Mouse (Mus musculus) CH12.LX (cell line): ENCODE measurements around the gene Stat5b. TPM values are rescaled to one million over a fixed set of nuclear protein-coding genes. Genes with fewer than 3 reads are reported as not detected.

Experiments used
- DNase-seq: peaks from one replicate; pipeline ENCODE4 v3.0.0-alpha.2; 2013; ENCODE audit errors: extremely low read depth
- H3K27ac ChIP-seq: 2 replicates; pipeline ENCODE4 v1.5.1; 2012; ENCODE audit warnings: low read depth, mild to moderate bottlenecking, control low read depth, moderate library complexity; ENCODE audit not compliant: insufficient read depth
- H3K27me3 ChIP-seq: replicated peaks from 2 replicates; pipeline ENCODE3; 2012; ENCODE audit warnings: inconsistent platforms
- H3K36me3 ChIP-seq, 2 experiments: replicated peaks in 1 of 2; 2 replicates each; pipeline versions ENCODE3 to v1.6.1; 2012; ENCODE audit warnings: inconsistent platforms in 1 of 2, low read length in 1 of 2, mild to moderate bottlenecking in 1 of 2, mixed read lengths in 1 of 2, moderate library complexity in 1 of 2; ENCODE audit not compliant: control insufficient read depth in 1 of 2, insufficient read depth in 1 of 2
- H3K4me1 ChIP-seq, 2 experiments: 2 replicates each; pipeline ENCODE4 v1.6.1; 2012; ENCODE audit warnings: inconsistent platforms in 1 of 2, moderate library complexity in 1 of 2; ENCODE audit not compliant: insufficient read depth in 2 of 2, control insufficient read depth in 1 of 2
- H3K4me2 ChIP-seq: 2 replicates; pipeline ENCODE4 v1.6.1; 2012; ENCODE audit warnings: low read depth, mild to moderate bottlenecking, control low read depth; ENCODE audit not compliant: poor library complexity, insufficient read depth, severe bottlenecking
- H3K4me3 ChIP-seq, 3 experiments: fragments of 150-350 bp in 1 of 3; sonication (generic) in 1 of 3; replicated peaks in 1 of 3; 2 replicates each; pipeline versions ENCODE3 to v1.5.1; 2011 to 2012; ENCODE audit warnings: low read depth in 2 of 3, low read length in 2 of 3, mild to moderate bottlenecking in 2 of 3, moderate library complexity in 2 of 3, control low read depth in 1 of 3, improper control_type of control experiment in 1 of 3, inconsistent platforms in 1 of 3, mixed read lengths in 1 of 3; ENCODE audit not compliant: poor library complexity in 1 of 3
- H3K79me2 ChIP-seq: replicated peaks from 2 replicates; pipeline ENCODE4 v1.6.1; 2012; ENCODE audit warnings: mild to moderate bottlenecking, moderate library complexity; ENCODE audit not compliant: control insufficient read depth, poor library complexity, insufficient read depth, severe bottlenecking; ENCODE audit errors: extremely low read depth
- H3K9ac ChIP-seq: 2 replicates; pipeline ENCODE4 v1.6.1; 2012; ENCODE audit warnings: low read depth, mild to moderate bottlenecking, control low read depth, moderate library complexity; ENCODE audit not compliant: insufficient read depth
- H3K9me3 ChIP-seq: replicated peaks from 2 replicates; pipeline ENCODE3; 2012; ENCODE audit warnings: low read length, inconsistent platforms, mixed read lengths
- BHLHE40 ChIP-seq: IDR thresholded peaks from 2 replicates; pipeline ENCODE4 v1.6.1; 2011; ENCODE audit warnings: mild to moderate bottlenecking, low read depth, low read length, improper control_type of control experiment
- CHD2 ChIP-seq: IDR thresholded peaks from 2 replicates; pipeline ENCODE4 v1.6.1; 2011; ENCODE audit warnings: low read length, improper control_type of control experiment
- CTCF ChIP-seq, 2 experiments: IDR thresholded peaks in 1 of 2; conservative IDR thresholded peaks in 1 of 2; 2 replicates each; pipeline ENCODE4 v1.5.1; 2011 to 2012; ENCODE audit warnings: low read depth in 2 of 2, low read length in 2 of 2, improper control_type of control experiment in 1 of 2, inconsistent platforms in 1 of 2, mild to moderate bottlenecking in 1 of 2, moderate library complexity in 1 of 2
- E2F4 ChIP-seq: IDR thresholded peaks from 2 replicates; pipeline ENCODE4 v1.6.1; 2011; ENCODE audit warnings: low read depth, low read length, improper control_type of control experiment; ENCODE audit not compliant: insufficient replicate concordance
- EP300 ChIP-seq: IDR thresholded peaks from 2 replicates; pipeline ENCODE4 v1.6.1; 2011; ENCODE audit warnings: low read length, improper control_type of control experiment
- ETS1 ChIP-seq: conservative IDR thresholded peaks from 2 replicates; pipeline ENCODE4 v1.6.1; 2012; ENCODE audit warnings: low read depth, mild to moderate bottlenecking, inconsistent platforms, low read length, improper control_type of control experiment, moderate library complexity
- GABPA ChIP-seq: IDR thresholded peaks from 2 replicates; pipeline ENCODE4 v1.6.1; 2012; ENCODE audit warnings: low read depth, low read length, improper control_type of control experiment, inconsistent platforms; ENCODE audit not compliant: insufficient replicate concordance
- HCFC1 ChIP-seq: IDR thresholded peaks from 2 replicates; pipeline ENCODE4 v1.6.1; 2012; ENCODE audit warnings: low read depth, mild to moderate bottlenecking, inconsistent platforms, low read length, improper control_type of control experiment
- IRF4 ChIP-seq: IDR thresholded peaks from 2 replicates; pipeline ENCODE4 v1.6.1; 2014; ENCODE audit warnings: low read depth, mild to moderate bottlenecking, inconsistent platforms, low read length, improper control_type of control experiment
- JUND ChIP-seq: conservative IDR thresholded peaks from 2 replicates; pipeline ENCODE4 v1.6.1; 2011; ENCODE audit warnings: low read depth, low read length, improper control_type of control experiment
- KAT2A ChIP-seq: IDR thresholded peaks from 2 replicates; pipeline ENCODE4 v1.6.1; 2012; ENCODE audit warnings: low read length, improper control_type of control experiment, inconsistent platforms; ENCODE audit not compliant: insufficient replicate concordance
- MAZ ChIP-seq: IDR thresholded peaks from 2 replicates; pipeline ENCODE4 v1.6.1; 2012; ENCODE audit warnings: low read depth, mild to moderate bottlenecking, inconsistent platforms, low read length, improper control_type of control experiment, moderate library complexity
- MEF2A ChIP-seq: IDR thresholded peaks from 2 replicates; pipeline ENCODE4 v1.6.1; 2014; ENCODE audit warnings: low read depth, mild to moderate bottlenecking, inconsistent platforms, low read length, improper control_type of control experiment, borderline replicate concordance
- MXI1 ChIP-seq: IDR thresholded peaks from 2 replicates; pipeline ENCODE4 v1.6.1; 2011; ENCODE audit warnings: mild to moderate bottlenecking, low read depth, low read length, improper control_type of control experiment
- NELFE ChIP-seq: IDR thresholded peaks from 2 replicates; pipeline ENCODE4 v1.6.1; 2011; ENCODE audit warnings: low read depth, low read length, improper control_type of control experiment
- NRF1 ChIP-seq: IDR thresholded peaks from 2 replicates; pipeline ENCODE4 v1.6.1; 2014; ENCODE audit warnings: low read depth, mild to moderate bottlenecking, inconsistent platforms, low read length, improper control_type of control experiment, moderate library complexity
- POLR2A ChIP-seq: IDR thresholded peaks from 2 replicates; pipeline ENCODE4 v1.6.1; 2011; ENCODE audit warnings: low read depth, mild to moderate bottlenecking, improper control_type of control experiment, low read length
- RAD21 ChIP-seq: IDR thresholded peaks from 2 replicates; pipeline ENCODE4 v1.6.1; 2011; ENCODE audit warnings: low read depth, mild to moderate bottlenecking, low read length, improper control_type of control experiment, moderate library complexity
- SIN3A ChIP-seq: IDR thresholded peaks from 2 replicates; pipeline ENCODE4 v1.6.1; 2012; ENCODE audit warnings: low read length, improper control_type of control experiment, inconsistent platforms
- TBP ChIP-seq: conservative IDR thresholded peaks from 2 replicates; pipeline ENCODE4 v1.6.1; 2011; ENCODE audit warnings: low read depth, low read length, improper control_type of control experiment
- TCF12 ChIP-seq: IDR thresholded peaks from 2 replicates; pipeline ENCODE4 v1.6.1; 2014; ENCODE audit warnings: low read depth, mild to moderate bottlenecking, inconsistent platforms, low read length, improper control_type of control experiment
- UBTF ChIP-seq: IDR thresholded peaks from 2 replicates; pipeline ENCODE4 v1.6.1; 2012; ENCODE audit warnings: low read depth, mild to moderate bottlenecking, inconsistent platforms, low read length, improper control_type of control experiment, moderate library complexity
- USF2 ChIP-seq: conservative IDR thresholded peaks from 2 replicates; pipeline ENCODE4 v1.6.1; 2011; ENCODE audit warnings: low read depth, low read length, improper control_type of control experiment
- ZKSCAN1 ChIP-seq: IDR thresholded peaks from 2 replicates; pipeline ENCODE4 v1.6.1; 2012; ENCODE audit warnings: low read depth, inconsistent platforms, low read length, improper control_type of control experiment, borderline replicate concordance
- ZNF384 ChIP-seq: IDR thresholded peaks from 2 replicates; pipeline ENCODE4 v1.6.1; 2012; ENCODE audit warnings: low read depth, low read length, improper control_type of control experiment, inconsistent platforms
- dilution Hi-C: fragments of 300-500 bp; cut with MboI; formaldehyde crosslinking; loops from 2 replicates; pipeline ENCODE4 v1.14.3; 2020; ENCODE audit warnings: low sequenced_read_pairs; ENCODE audit not compliant: extremely low pct_unique_long_range_greater_than_20kb, extremely low pct_ligation_motif_present
- in situ Hi-C: fragments of 300-500 bp; cut with MboI; formaldehyde crosslinking; loops from 3 replicates; pipeline ENCODE4 v1.14.3; 2019; ENCODE audit warnings: low sequenced_read_pairs, low pct_ligation_motif_present, low pct_unique_long_range_greater_than_20kb, mixed read lengths
- polyA plus RNA-seq: library from polyadenylated mRNA; unstranded; fragments of >175 nt; gene quantifications from 2 replicates; pipeline ENCODE4 v1.2.1, GENCODE M21; 2012; ENCODE audit warnings: low read depth; ENCODE audit not compliant: insufficient read length
- total RNA-seq, 2 experiments: library from RNA; depleted of rRNA; stranded (reverse); fragments of 300-350 nt in 1 of 2; fragments of >200 nt in 1 of 2; gene quantifications; 2 replicates each; pipeline ENCODE4 v1.2.3; 2012 to 2014

The Stat5b gene
- total and polyA plus RNA-seq, 3 experiments, result 11.4 to 24.4 (median 14.0) TPM

GRCm38 (mm10) chr11:100840866-100841265 lies 9.7 kb downstream of the Stat5b start:
- no peak for TF ChIP-seq JUND
- TF ChIP-seq EP300, result no peak
- TF ChIP-seq MAZ, result no peak
- no peak for TF ChIP-seq KAT2A
- no peak for TF ChIP-seq NRF1
- no peak for TF ChIP-seq E2F4
- TF ChIP-seq BHLHE40, result no peak
- no peak for TF ChIP-seq POLR2A
- TF ChIP-seq USF2, result no peak
- no peak for TF ChIP-seq TCF12
- TF ChIP-seq CHD2, result no peak
- TF ChIP-seq MEF2A, result no peak
- TF ChIP-seq TBP, result no peak
- no peak for TF ChIP-seq NELFE
- no peak for TF ChIP-seq GABPA
- no peak for TF ChIP-seq ZNF384
- TF ChIP-seq MXI1, result no peak
- dilution Hi-C loops (no loop called here), in situ Hi-C loops (no loop called here)
- H3K9me3 ChIP-seq, result peaks cover 4% of the 10 kb centered on the region
- H3K4me2 ChIP-seq, result no peak overlapping the region
- peaks cover 10 to 40% of the 10 kb centered on the region in 2 experiments for H3K4me1 ChIP-seq
- no peak overlapping the region for H3K27ac ChIP-seq
- H3K4me3 ChIP-seq, result no peak overlapping the region
- peaks cover 0 to 8% of the 10 kb centered on the region in 2 experiments for H3K36me3 ChIP-seq
- H3K9ac ChIP-seq, result no peak overlapping the region
- peaks cover 11% of the 10 kb centered on the region for H3K79me2 ChIP-seq
- DNase-seq, result no peak
- H3K27me3 ChIP-seq, result no peaks in the 10 kb centered on the region

GRCm38 (mm10) chr11:100839523-100839922 lies 11.0 kb downstream of the Stat5b start:
- no peak for DNase-seq
- Histone ChIP-seq H3K27me3 (no peaks in the 10 kb centered on the region), H3K4me2 (no peak overlapping the region), H3K9me3 (peaks cover 4% of the 10 kb centered on the region), H3K9ac (no peak overlapping the region), H3K4me3 (no peak overlapping the region), H3K79me2 (peaks cover 11% of the 10 kb centered on the region), H3K4me1 (peaks cover 10 to 36% of the 10 kb centered on the region in 2 experiments), H3K36me3 (peaks cover 0 to 4% of the 10 kb centered on the region in 2 experiments), H3K27ac (no peak overlapping the region)
- in situ Hi-C loops (no loop called here), dilution Hi-C loops (no loop called here)
- no peak for TF ChIP-seq TBP
- no peak for TF ChIP-seq CHD2
- TF ChIP-seq SIN3A, result no peak
- no peak for TF ChIP-seq CTCF (conservative IDR thresholded peaks at IDR 0.05 in 1 of 2, IDR thresholded peaks at IDR 0.05 in 1 of 2; ENCODE audit: low read depth in 2 of 2, low read length in 2 of 2)
- no peak for TF ChIP-seq RAD21
- TF ChIP-seq JUND, result no peak
- TF ChIP-seq ETS1, result no peak
- no peak for TF ChIP-seq UBTF
- no peak for TF ChIP-seq IRF4
- no peak for TF ChIP-seq EP300
- no peak for TF ChIP-seq HCFC1
- TF ChIP-seq E2F4, result no peak
- no peak for TF ChIP-seq ZKSCAN1
